Mouse (Mus musculus): ENCODE measurements around the gene Fam89b. TPM values are rescaled to one million over a fixed set of nuclear protein-coding genes. Genes with fewer than 3 reads are reported as not detected.

The Fam89b gene
- polyA plus RNA-seq (2012; rRNA removed): 169 and 253 TPM in 2 replicates
- 125 TPM in 2 replicates for polyA plus RNA-seq (2014; fragmentation: Nextera tagmentation; extraction: Ambion mirVana)

GRCm38 (mm10) chr19:5729444-5729815, at the start of gene Fam89b:
TSS of gene Fam89b (minus strand) at chr19:5729653.
- DNase-seq (ENCODE audit: low spot score) (peak; percentile 92), ATAC-seq (ENCODE audit: low FRiP score, low read depth) (peak; percentile 82)
- no peaks in the 10 kb centered on the region for H3K27me3 ChIP-seq (ENCODE audit: control insufficient read depth, insufficient read depth, low read length)
- peaks cover 8% of the 10 kb centered on the region for H3K36me3 ChIP-seq (ENCODE audit: control insufficient read depth, insufficient read depth, low read length)
- no peaks in the 10 kb centered on the region for H3K9me3 ChIP-seq (ENCODE audit: control insufficient read depth, low read length)
- peak within 1 kb of the TSS; percentile 98 for H3K9ac ChIP-seq (ENCODE audit: low read depth, low read length, severe bottlenecking)
- peak; percentile 93 for TF ChIP-seq POLR2A (IDR thresholded peaks at IDR 0.05; ENCODE audit: borderline replicate concordance, extremely low read depth, insufficient read depth, insufficient read length)
- peak within 1 kb of the TSS; percentile 91 for H3K4me3 ChIP-seq (replicated peaks; ENCODE audit: low read length)
- peaks cover 42% of the 10 kb centered on the region for H3K4me1 ChIP-seq (ENCODE audit: control insufficient read depth, insufficient read depth, low read length)
- WGBS: 0% methylated on average over 36 of the region's 37 CpGs
- peak within 1 kb of the TSS; percentile 90 for H3K27ac ChIP-seq (replicated peaks; ENCODE audit: low read depth, low read length)
- H3K4me2 ChIP-seq (replicated peaks; ENCODE audit: low read depth, low read length, severe bottlenecking): peak within 1 kb of the TSS; percentile 88

GRCm38 (mm10) chr19:5778312-5778711, 48.9 kb upstream of the Fam89b start:
- Histone ChIP-seq H3K9ac (ENCODE audit: low read depth, low read length, severe bottlenecking) (no peak overlapping the region), H3K4me3 (replicated peaks; ENCODE audit: low read length) (no peak overlapping the region), H3K27me3 (ENCODE audit: control insufficient read depth, insufficient read depth, low read length) (no peaks in the 10 kb centered on the region), H3K4me1 (ENCODE audit: control insufficient read depth, insufficient read depth, low read length) (no peaks in the 10 kb centered on the region), H3K4me2 (replicated peaks; ENCODE audit: low read depth, low read length, severe bottlenecking) (no peak overlapping the region), H3K27ac (replicated peaks; ENCODE audit: low read depth, low read length) (no peak overlapping the region), H3K9me3 (ENCODE audit: control insufficient read depth, low read length) (no peaks in the 10 kb centered on the region), H3K36me3 (ENCODE audit: control insufficient read depth, insufficient read depth, low read length) (no peaks in the 10 kb centered on the region)
- no peak for DNase-seq (ENCODE audit: low spot score)
- WGBS: 54% methylated on average over 8 of the region's 8 CpGs
- TF ChIP-seq POLR2A (IDR thresholded peaks at IDR 0.05; ENCODE audit: borderline replicate concordance, extremely low read depth, insufficient read depth, insufficient read length): no peak
- ATAC-seq (ENCODE audit: low FRiP score, low read depth): no peak

- no peak overlapping the region for H3K9ac ChIP-seq (ENCODE audit: low read depth, low read length, severe bottlenecking)
- H3K4me1 ChIP-seq (ENCODE audit: control insufficient read depth, insufficient read depth, low read length): no peaks in the 10 kb centered on the region
- no peaks in the 10 kb centered on the region for H3K9me3 ChIP-seq (ENCODE audit: control insufficient read depth, low read length)
- H3K36me3 ChIP-seq (ENCODE audit: control insufficient read depth, insufficient read depth, low read length): no peaks in the 10 kb centered on the region
- 79% methylated on average over 9 of the region's 9 CpGs for WGBS
- H3K4me2 ChIP-seq (replicated peaks; ENCODE audit: low read depth, low read length, severe bottlenecking): no peak overlapping the region
- no peaks in the 10 kb centered on the region for H3K27me3 ChIP-seq (ENCODE audit: control insufficient read depth, insufficient read depth, low read length)
- no peak overlapping the region for H3K27ac ChIP-seq (replicated peaks; ENCODE audit: low read depth, low read length)
- ATAC-seq (ENCODE audit: low FRiP score, low read depth): no peak
- H3K4me3 ChIP-seq (replicated peaks; ENCODE audit: low read length): no peak overlapping the region
- no peak for DNase-seq (ENCODE audit: low spot score)
- no peak for TF ChIP-seq POLR2A (IDR thresholded peaks at IDR 0.05; ENCODE audit: borderline replicate concordance, extremely low read depth, insufficient read depth, insufficient read length)
These were observed 48.1 kb upstream of the Fam89b start for GRCm38 (mm10) chr19:5777387-5778032.

GRCm38 (mm10) chr19:5770925-5771860, 41.7 kb upstream of the Fam89b start, which contains the start of gene Scyl1:
TSS of gene Scyl1 (minus strand) at chr19:5771419.
- Histone ChIP-seq H3K27ac (replicated peaks; ENCODE audit: low read depth, low read length) (peak within 1 kb of the TSS; percentile 77), H3K4me3 (replicated peaks; ENCODE audit: low read length) (peak within 1 kb of the TSS; percentile 76), H3K27me3 (ENCODE audit: control insufficient read depth, insufficient read depth, low read length) (peaks cover 3% of the 10 kb centered on the region; the same call in 1 of the 2 replicates), H3K36me3 (ENCODE audit: control insufficient read depth, insufficient read depth, low read length) (peaks cover 39% of the 10 kb centered on the region), H3K9me3 (ENCODE audit: control insufficient read depth, low read length) (no peaks in the 10 kb centered on the region), H3K4me1 (ENCODE audit: control insufficient read depth, insufficient read depth, low read length) (peaks cover 9% of the 10 kb centered on the region), H3K4me2 (replicated peaks; ENCODE audit: low read depth, low read length, severe bottlenecking) (peak within 1 kb of the TSS; percentile 64), H3K9ac (ENCODE audit: low read depth, low read length, severe bottlenecking) (peak within 1 kb of the TSS; percentile 87)
- 0 out of 2 replicates have a peak, but pooled peaks have one; percentile 64 for TF ChIP-seq POLR2A (IDR thresholded peaks at IDR 0.05; ENCODE audit: borderline replicate concordance, extremely low read depth, insufficient read depth, insufficient read length)
- ATAC-seq (ENCODE audit: low FRiP score, low read depth): peak; percentile 98
- DNase-seq (ENCODE audit: low spot score): peak; percentile 81
- under 1% methylated on average over 59 of the region's 64 CpGs for WGBS

- TF ChIP-seq POLR2A (IDR thresholded peaks at IDR 0.05; ENCODE audit: borderline replicate concordance, extremely low read depth, insufficient read depth, insufficient read length): no peak
- DNase-seq (ENCODE audit: low spot score) (no peak), ATAC-seq (ENCODE audit: low FRiP score, low read depth) (no peak)
- H3K27me3 ChIP-seq (ENCODE audit: control insufficient read depth, insufficient read depth, low read length): peaks cover 3% of the 10 kb centered on the region; the same call in 1 of the 2 replicates
- peaks cover 9% of the 10 kb centered on the region for H3K4me1 ChIP-seq (ENCODE audit: control insufficient read depth, insufficient read depth, low read length)
- WGBS: 42% methylated on average over 9 of the region's 9 CpGs
- H3K36me3 ChIP-seq (ENCODE audit: control insufficient read depth, insufficient read depth, low read length): peaks cover 48% of the 10 kb centered on the region
- peak overlapping the region; percentile 64 for H3K4me2 ChIP-seq (replicated peaks; ENCODE audit: low read depth, low read length, severe bottlenecking)
- H3K4me3 ChIP-seq (replicated peaks; ENCODE audit: low read length): peak overlapping the region; percentile 76
- H3K27ac ChIP-seq (replicated peaks; ENCODE audit: low read depth, low read length): no peak overlapping the region
- peak overlapping the region; percentile 87 for H3K9ac ChIP-seq (ENCODE audit: low read depth, low read length, severe bottlenecking)
- H3K9me3 ChIP-seq (ENCODE audit: control insufficient read depth, low read length): no peaks in the 10 kb centered on the region
These were observed 40.9 kb upstream of the Fam89b start for GRCm38 (mm10) chr19:5770311-5770710.
